Mouse (Mus musculus): Measurements from ENCODE around the gene Taf3. TPM values are rescaled to one million over a fixed set of nuclear protein-coding genes. Genes with fewer than 3 reads are reported as not detected.

Gene Taf3
- polyA plus RNA-seq, 1 experiment from 2014 or later = 11.9 TPM

DNA sequence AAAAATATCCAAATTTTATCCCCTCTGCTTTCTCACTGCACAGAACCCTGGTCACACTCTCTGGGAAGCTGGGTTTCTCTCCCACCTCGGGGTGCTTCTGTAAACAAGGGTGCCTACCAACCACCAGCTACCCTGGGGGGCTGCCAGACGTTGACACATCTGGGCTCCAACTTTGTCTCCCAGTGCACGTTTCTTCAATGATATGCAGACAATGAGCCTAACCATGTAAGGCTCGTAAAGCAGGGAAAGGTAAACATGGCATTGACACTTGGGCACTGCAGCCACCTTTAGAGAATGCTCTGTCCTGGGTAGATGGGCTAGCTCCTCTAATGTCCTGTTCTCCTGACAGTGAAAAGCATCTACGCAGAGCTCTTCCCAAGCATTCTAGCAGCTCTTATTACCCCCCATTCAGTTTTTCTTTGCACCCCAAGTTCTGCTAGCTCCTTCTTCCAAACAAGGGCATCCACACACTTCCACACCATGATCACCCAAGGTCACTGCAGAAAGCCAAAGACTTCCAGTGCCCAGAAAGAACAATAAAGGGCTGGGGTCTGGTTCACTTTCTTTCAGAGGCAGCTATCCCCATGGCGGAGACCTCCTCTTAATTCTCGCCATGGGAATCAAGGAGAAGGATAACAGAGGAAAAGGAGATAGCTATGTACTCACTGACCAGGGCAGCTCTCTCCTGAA is 161.3 kb downstream of the Taf3 start:
- no peak overlapping the region for H3K9ac ChIP-seq (ENCODE audit: low read depth, low read length)
- H3K27me3 ChIP-seq (ENCODE audit: control insufficient read depth, insufficient read depth, low read length) = peaks cover 86% of the 10 kb centered on the region
- no peak overlapping the region for H3K4me3 ChIP-seq (ENCODE audit: low read depth, low read length)
- no peak overlapping the region; the same call in 1 of the 2 replicates for H3K4me2 ChIP-seq
- no peak overlapping the region for H3K27ac ChIP-seq (ENCODE audit: low read depth, low read length)
- H3K9me3 ChIP-seq (replicated peaks; ENCODE audit: control insufficient read depth, low read length) = no peaks in the 10 kb centered on the region
- no peak for ATAC-seq (replicated peaks; ENCODE audit: insufficient number of reproducible peaks, low FRiP score, low TSS enrichment)
- peaks cover 14% of the 10 kb centered on the region; the same call in 1 of the 2 replicates for H3K4me1 ChIP-seq (ENCODE audit: control insufficient read depth, insufficient read depth, low read length)
- no peaks in the 10 kb centered on the region for H3K36me3 ChIP-seq (ENCODE audit: control insufficient read depth, insufficient read depth, low read length)
- 2% methylated on average over 7 of the region's 7 CpGs for WGBS (ENCODE audit: insufficient replicate concordance)

- H3K27ac ChIP-seq (ENCODE audit: low read depth, low read length) = no peak overlapping the region
- H3K4me2 ChIP-seq = no peak overlapping the region
- WGBS (ENCODE audit: insufficient replicate concordance) = 22% methylated on average over 3 of the region's 3 CpGs
- H3K27me3 ChIP-seq (ENCODE audit: control insufficient read depth, insufficient read depth, low read length) = peaks cover 88% of the 10 kb centered on the region
- H3K4me1 ChIP-seq (ENCODE audit: control insufficient read depth, insufficient read depth, low read length) = peaks cover 20% of the 10 kb centered on the region; the same call in 1 of the 2 replicates
- H3K9me3 ChIP-seq (replicated peaks; ENCODE audit: control insufficient read depth, low read length) = no peaks in the 10 kb centered on the region
- H3K36me3 ChIP-seq (ENCODE audit: control insufficient read depth, insufficient read depth, low read length) = no peaks in the 10 kb centered on the region
- H3K9ac ChIP-seq (ENCODE audit: low read depth, low read length) = no peak overlapping the region
- no peak for ATAC-seq (replicated peaks; ENCODE audit: insufficient number of reproducible peaks, low FRiP score, low TSS enrichment)
- no peak overlapping the region for H3K4me3 ChIP-seq (ENCODE audit: low read depth, low read length)
Observed at GRCm38 (mm10) chr2:9886031-9886430, 162.4 kb downstream of the Taf3 start.

- WGBS (ENCODE audit: insufficient replicate concordance) = 7% methylated on average over 14 of the region's 14 CpGs
- Histone ChIP-seq H3K9me3 (replicated peaks; ENCODE audit: control insufficient read depth, low read length) (no peaks in the 10 kb centered on the region), H3K4me1 (ENCODE audit: control insufficient read depth, insufficient read depth, low read length) (peaks cover 24% of the 10 kb centered on the region; the same call in 1 of the 2 replicates), H3K9ac (ENCODE audit: low read depth, low read length) (no peak overlapping the region), H3K36me3 (ENCODE audit: control insufficient read depth, insufficient read depth, low read length) (no peaks in the 10 kb centered on the region), H3K4me3 (ENCODE audit: low read depth, low read length) (no peak overlapping the region), H3K27me3 (ENCODE audit: control insufficient read depth, insufficient read depth, low read length) (peaks cover 89% of the 10 kb centered on the region), H3K27ac (ENCODE audit: low read depth, low read length) (no peak overlapping the region), H3K4me2 (no peak overlapping the region)
- no peak for ATAC-seq (replicated peaks; ENCODE audit: insufficient number of reproducible peaks, low FRiP score, low TSS enrichment)
Observed at GRCm38 (mm10) chr2:9885217-9885770, 163.1 kb downstream of the Taf3 start.

DNA sequence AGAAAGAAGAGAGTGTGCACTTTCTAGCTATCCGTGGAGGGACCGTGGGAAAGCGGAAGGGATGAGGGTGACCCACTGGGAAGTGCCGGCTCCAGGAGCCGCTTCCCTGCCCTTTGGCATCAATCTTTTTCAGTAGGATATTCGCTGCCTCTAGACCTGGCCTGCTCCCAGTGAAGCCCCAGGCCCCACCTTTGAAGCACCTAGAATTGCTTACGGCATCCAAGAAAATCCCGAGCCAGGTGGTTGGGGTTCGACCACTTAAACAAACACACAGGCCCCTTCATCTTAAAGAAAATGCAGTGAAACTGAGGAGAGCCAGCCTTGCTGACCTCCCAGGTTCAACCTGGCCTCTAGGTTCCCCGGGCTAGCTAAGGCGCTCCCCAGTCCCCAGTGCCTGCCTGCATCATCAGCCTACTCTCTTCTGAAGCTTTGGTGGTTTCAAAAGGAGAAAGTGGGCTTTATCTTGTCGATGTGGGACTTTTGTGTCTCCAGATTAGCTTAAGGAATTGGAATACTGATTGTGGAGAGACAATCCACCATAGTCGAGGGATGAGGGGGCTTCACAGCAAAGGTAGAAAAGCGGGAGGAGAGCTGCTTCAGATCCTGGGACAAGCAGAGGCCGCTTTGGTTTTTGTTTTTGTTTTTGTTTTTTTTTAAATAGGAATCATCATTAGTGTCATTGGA is 163.7 kb downstream of the Taf3 start:
- no peaks in the 10 kb centered on the region for H3K36me3 ChIP-seq (ENCODE audit: control insufficient read depth, insufficient read depth, low read length)
- ATAC-seq (replicated peaks; ENCODE audit: insufficient number of reproducible peaks, low FRiP score, low TSS enrichment) = no peak
- H3K27ac ChIP-seq (ENCODE audit: low read depth, low read length) = no peak overlapping the region
- peak overlapping the region; percentile 59 for H3K4me3 ChIP-seq (ENCODE audit: low read depth, low read length)
- peaks cover 21% of the 10 kb centered on the region; the same call in 1 of the 2 replicates for H3K4me1 ChIP-seq (ENCODE audit: control insufficient read depth, insufficient read depth, low read length)
- no peak overlapping the region for H3K9ac ChIP-seq (ENCODE audit: low read depth, low read length)
- 7% methylated on average over 15 of the region's 15 CpGs for WGBS (ENCODE audit: insufficient replicate concordance)
- peak overlapping the region; percentile 90 for H3K4me2 ChIP-seq
- H3K9me3 ChIP-seq (replicated peaks; ENCODE audit: control insufficient read depth, low read length) = no peaks in the 10 kb centered on the region
- H3K27me3 ChIP-seq (ENCODE audit: control insufficient read depth, insufficient read depth, low read length) = peaks cover 83% of the 10 kb centered on the region

DNA sequence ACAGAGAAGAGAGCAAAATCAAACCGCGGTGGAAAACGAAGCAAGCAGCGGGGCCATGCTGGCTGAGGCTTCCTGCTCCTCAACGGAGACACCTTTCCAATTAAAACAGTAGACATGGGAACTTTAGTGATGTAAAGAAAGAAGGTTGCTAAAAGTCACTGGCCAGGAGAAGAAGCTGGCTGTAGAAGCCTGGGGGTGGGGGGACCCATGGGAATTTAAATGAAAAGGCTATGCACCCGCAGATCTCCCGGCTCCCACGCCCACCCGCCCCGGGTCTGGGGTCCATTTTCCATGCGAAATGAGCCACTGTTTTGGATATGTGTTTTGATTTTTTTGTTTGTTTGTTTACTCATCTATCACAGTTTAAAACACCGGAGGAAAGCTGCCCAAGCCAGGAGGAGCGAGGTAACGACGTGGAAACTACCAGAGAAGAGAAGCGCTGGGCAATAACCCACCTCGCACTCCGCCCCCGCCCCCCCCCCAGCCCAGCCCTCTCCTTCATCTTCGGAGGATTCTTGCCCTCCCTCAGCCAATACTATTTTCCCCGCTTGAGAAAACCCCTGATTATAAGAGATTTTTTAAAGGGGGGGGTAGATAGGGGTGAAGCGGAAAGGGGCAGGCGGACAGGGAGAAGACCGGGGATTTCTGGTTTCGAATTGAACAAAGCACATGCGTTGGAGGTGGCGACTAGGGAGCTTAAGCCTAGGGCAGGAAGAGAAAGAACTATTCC is 164.4 kb downstream of the Taf3 start:
- no peak overlapping the region for H3K27ac ChIP-seq (ENCODE audit: low read depth, low read length)
- under 1% methylated on average over 27 of the region's 27 CpGs for WGBS (ENCODE audit: insufficient replicate concordance)
- H3K4me3 ChIP-seq (ENCODE audit: low read depth, low read length) = peak overlapping the region; percentile 59
- no peak overlapping the region for H3K9ac ChIP-seq (ENCODE audit: low read depth, low read length)
- no peaks in the 10 kb centered on the region for H3K9me3 ChIP-seq (replicated peaks; ENCODE audit: control insufficient read depth, low read length)
- peak overlapping the region; percentile 90 for H3K4me2 ChIP-seq
- H3K4me1 ChIP-seq (ENCODE audit: control insufficient read depth, insufficient read depth, low read length) = peaks cover 20% of the 10 kb centered on the region; the same call in 1 of the 2 replicates
- H3K27me3 ChIP-seq (ENCODE audit: control insufficient read depth, insufficient read depth, low read length) = peaks cover 76% of the 10 kb centered on the region
- no peak for ATAC-seq (replicated peaks; ENCODE audit: insufficient number of reproducible peaks, low FRiP score, low TSS enrichment)
- no peaks in the 10 kb centered on the region for H3K36me3 ChIP-seq (ENCODE audit: control insufficient read depth, insufficient read depth, low read length)

DNA sequence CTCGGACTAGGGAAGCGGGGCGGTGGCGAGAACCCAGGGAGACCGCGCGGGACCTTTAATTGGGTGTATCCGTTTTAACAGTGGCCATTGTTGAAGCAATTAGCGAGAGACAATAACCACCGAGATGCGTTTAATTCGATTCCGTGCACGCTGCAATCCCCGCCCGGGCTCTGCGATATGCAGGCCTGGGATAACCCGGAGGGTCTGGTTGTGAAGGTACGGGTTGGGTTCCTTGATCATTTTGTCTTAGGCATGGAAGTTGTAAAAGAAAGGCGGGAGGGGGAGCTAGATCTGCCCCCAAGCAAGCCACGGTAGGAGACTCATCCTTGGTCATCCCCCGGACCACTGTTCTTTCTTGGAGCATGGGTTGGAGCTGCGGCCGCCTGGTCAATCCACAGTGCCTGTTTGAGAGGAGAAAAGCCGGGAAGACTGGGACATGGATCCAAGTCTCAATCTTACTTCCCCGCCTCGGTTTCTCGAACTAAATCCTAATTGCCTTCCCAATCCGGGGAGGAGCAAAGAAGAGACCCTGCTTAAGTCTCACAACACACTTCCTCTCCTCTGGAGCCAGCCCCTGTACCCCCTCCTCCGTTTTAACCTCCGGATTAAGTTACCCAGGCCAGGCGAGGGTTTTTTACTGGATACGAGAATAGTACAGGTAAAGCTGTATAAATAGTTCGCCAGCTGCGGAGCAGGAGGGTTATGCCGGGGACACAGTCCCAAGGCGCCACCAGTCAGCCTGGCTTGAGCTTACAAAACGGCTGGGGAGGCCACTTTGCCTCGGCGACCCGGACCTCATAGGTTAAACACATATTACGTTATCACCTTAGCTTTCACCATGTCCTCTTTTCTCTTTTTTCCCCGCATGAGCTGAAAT is 165.2 kb downstream of the Taf3 start:
- Histone ChIP-seq H3K27me3 (ENCODE audit: control insufficient read depth, insufficient read depth, low read length) (peaks cover 71% of the 10 kb centered on the region), H3K27ac (ENCODE audit: low read depth, low read length) (no peak overlapping the region), H3K9me3 (replicated peaks; ENCODE audit: control insufficient read depth, low read length) (no peaks in the 10 kb centered on the region), H3K36me3 (ENCODE audit: control insufficient read depth, insufficient read depth, low read length) (no peaks in the 10 kb centered on the region), H3K4me3 (ENCODE audit: low read depth, low read length) (peak overlapping the region; percentile 59), H3K4me1 (ENCODE audit: control insufficient read depth, insufficient read depth, low read length) (peaks cover 20% of the 10 kb centered on the region; the same call in 1 of the 2 replicates), H3K4me2 (peak overlapping the region; percentile 90), H3K9ac (ENCODE audit: low read depth, low read length) (peak overlapping the region; percentile 30; the same call in 1 of the 2 replicates)
- WGBS (ENCODE audit: insufficient replicate concordance) = 1% methylated on average over 43 of the region's 43 CpGs
- ATAC-seq (replicated peaks; ENCODE audit: insufficient number of reproducible peaks, low FRiP score, low TSS enrichment) = no peak

DNA sequence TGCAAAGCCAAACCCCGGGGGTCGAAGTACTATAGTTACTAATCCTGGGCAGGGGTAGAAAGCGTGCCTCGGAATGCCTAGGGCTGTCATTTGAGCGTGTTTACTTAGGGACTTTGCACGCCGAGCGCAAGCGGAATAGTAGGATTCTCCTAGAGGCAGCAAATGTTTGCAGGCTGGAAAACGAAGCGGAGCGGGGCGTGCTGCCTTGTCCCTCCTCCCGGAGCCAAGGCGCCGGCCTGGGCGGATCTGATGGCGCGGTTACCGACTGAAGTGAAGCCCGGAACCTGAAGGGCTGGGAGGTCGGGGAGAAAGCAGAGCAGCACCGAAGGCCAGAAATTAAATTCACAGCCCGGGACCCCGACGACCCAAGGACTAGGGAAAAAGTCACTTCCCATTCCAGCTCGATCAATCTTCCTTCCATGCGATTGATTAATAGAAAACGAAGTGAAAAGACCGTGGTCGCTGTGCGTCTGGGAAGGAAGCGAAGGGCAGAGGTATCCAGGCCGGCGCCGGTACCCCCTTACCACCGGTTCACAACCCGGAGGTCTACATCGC is 165.9 kb downstream of the Taf3 start:
- no peak overlapping the region for H3K27ac ChIP-seq (ENCODE audit: low read depth, low read length)
- peak overlapping the region; percentile 47 for H3K9ac ChIP-seq (ENCODE audit: low read depth, low read length)
- H3K4me2 ChIP-seq = peak overlapping the region; percentile 90
- no peaks in the 10 kb centered on the region for H3K36me3 ChIP-seq (ENCODE audit: control insufficient read depth, insufficient read depth, low read length)
- H3K4me1 ChIP-seq (ENCODE audit: control insufficient read depth, insufficient read depth, low read length) = peaks cover 20% of the 10 kb centered on the region; the same call in 1 of the 2 replicates
- peaks cover 68% of the 10 kb centered on the region for H3K27me3 ChIP-seq (ENCODE audit: control insufficient read depth, insufficient read depth, low read length)
- no peaks in the 10 kb centered on the region for H3K9me3 ChIP-seq (replicated peaks; ENCODE audit: control insufficient read depth, low read length)
- ATAC-seq (replicated peaks; ENCODE audit: insufficient number of reproducible peaks, low FRiP score, low TSS enrichment) = no peak
- WGBS (ENCODE audit: insufficient replicate concordance) = under 1% methylated on average over 39 of the region's 39 CpGs
- H3K4me3 ChIP-seq (ENCODE audit: low read depth, low read length) = peak overlapping the region; percentile 59
